Mouse (Mus musculus) kidney, postnatal 10 days (tissue): ENCODE measurements around the gene Aox3.
A peak's percentile ranks its signal among the peaks of the same experiment; 100 is the strongest.

Experiments used
- DNase-seq: peaks from one replicate; pipeline ENCODE4 v3.0.0; 2021; ENCODE audit warnings: mixed read lengths

Aox3 gene

DNA sequence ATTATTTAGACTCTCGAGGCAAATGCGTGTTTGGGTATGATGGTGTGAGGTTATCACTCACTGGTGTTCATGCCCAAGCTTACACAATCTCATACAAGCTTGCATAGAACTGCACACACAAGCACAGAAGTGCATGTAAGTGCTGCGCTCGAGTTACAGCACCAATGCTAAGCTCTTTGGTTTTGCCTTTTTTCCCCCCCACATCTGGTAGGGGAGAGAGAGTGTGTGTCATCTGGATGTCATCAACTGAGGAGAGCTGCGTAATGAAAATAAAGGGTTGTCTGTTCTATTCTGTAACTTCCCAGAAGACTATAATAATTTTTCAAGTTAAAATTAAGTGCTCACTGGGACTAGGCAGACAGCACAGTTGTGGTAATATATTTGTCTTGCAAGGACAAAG, 100.9 kb downstream of the Aox3 start:
- no peak for DNase-seq

DNA sequence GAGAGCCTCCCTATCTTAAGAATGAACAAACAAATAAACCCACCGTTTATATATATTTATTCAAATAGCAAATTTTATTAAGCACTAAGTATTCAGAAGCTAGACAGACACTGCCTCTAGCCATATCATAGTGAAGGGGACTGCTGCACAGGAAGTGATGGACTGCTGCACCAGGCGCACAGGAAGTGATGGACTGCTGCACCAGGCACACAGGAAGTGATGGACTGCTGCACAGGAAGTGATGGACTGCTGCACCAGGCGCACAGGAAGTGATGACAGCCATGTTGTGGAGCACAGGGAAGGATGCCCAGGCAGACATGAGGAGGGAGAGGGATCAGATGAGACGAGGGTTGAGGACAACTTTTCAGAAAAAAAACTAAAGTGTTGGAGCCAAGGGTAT, 102.4 kb downstream of the Aox3 start:
- DNase-seq = no peak

DNA sequence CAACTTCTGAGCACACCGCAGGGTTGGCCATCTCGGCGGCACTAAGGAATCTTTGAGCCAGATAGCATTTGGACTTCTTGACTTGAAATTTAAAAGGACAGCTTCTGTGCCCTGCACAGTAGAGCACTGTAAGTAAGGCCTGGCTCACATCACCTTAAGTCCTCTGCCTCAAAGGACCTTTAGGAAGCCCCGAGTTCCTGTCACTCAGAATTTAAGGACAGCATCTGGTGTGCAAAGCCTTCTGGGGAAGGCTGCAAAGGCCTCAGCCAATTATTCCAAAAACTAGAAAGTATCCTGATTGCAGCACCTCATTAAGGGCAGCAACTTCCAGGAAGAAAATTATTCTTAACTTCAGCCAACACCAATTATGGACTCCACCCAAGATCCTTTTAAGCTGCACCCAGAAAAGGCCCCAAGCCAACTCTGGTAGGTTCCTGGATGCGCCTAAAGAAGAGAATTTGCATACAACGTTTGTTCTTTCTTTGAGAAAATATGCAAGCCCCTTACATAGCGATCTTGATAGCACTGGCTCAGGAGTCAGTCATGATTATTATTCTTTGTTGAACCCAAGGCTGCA, 103.1 kb downstream of the Aox3 start:
- no peak for DNase-seq

DNA sequence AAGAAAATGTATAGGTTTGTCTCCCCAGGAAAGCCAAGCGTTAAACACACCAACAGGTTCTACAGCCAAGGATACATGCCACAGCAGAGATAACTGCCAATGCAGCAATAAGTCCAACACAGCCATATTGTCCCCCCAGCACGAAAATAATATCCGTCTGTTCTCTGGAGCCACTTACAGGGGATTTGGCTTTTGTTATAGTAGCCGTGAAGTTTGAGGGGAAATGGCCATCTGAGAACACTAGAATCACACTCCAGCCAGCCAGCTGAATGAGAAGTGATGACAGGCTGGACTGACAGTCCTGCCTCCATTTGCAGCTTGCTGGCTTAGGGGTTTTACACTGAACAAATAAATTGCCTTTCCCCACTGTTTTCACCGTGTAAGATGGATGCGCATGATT, 108.1 kb downstream of the Aox3 start:
- no peak for DNase-seq

DNA sequence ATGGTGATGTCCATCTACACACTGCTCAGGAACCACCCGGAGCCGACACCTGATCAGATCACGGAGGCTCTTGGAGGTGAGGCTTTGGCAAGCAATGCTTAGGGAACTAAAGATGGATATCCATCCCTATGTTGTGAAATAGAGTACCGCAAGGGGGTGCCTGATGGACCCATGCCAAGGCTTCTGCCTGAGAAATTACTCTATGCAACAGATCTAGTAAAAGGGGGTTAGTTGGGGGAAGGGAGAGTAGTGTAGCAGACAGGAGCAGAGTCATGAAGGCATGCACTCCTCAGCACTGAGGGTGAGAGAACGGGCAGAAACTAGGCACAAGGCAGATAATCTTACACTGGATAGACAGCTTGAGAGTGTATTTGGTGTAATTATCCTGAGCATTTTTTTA, 108.9 kb downstream of the Aox3 start:
- DNase-seq = no peak

DNA sequence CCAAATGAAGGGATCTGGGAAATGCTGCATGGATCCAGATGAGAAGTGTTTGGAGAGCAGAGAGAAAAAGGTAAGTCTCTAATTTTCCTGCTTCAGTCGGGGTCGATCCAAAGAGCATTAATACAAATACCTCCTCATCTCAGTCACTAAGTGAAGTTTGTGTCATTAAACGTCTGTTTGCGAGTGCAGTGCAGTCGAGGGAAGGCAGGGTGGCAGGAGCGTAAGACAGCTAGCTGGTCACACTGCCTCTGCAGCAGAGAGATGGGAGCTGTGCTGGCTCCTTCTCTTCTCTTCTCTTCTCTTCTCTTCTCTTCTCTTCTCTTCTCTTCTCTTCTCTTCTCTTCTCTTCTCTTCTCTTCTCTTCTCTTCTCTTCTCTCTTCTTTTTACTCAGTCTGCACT, 115.2 kb downstream of the Aox3 start:
- DNase-seq = no peak

DNA sequence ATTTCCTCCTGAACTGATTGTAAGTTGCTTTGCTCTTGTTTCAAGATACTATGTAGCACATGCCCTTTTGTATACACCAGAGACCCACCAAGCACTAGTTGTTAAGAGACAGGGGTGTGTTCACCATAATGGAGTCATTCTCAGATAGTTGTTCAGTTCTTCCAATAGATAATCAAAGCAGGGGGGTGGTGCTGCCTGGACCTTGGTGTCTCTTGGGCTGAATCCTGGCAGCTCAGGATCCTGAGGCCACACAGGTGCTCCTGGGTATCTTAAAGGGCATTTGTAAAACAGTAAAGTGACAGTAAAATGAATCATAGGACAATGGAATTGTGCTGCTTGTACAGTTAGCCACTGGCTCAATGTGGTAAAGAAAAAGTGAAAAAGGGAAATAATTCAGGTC, 116.0 kb downstream of the Aox3 start:
- no peak for DNase-seq

DNA sequence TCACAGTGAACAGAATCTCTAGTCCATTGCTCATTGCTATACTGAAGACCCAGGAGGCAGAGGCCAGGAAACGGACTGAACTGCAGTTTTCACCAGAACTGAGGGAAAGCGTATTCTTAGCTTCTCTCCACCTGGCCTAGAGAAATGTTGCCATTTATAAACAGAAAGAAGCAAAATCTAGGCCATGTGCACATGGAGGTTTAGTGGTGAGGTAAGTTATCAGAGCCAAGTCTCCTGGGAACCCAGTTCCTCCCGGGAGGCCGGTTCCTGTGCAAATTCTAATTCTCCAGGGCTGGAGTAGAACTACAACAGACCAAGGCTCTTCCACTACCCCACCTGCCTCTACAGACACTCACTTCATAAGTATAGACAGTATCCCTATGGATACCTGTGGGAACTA, 116.8 kb downstream of the Aox3 start:
- no peak for DNase-seq

DNA sequence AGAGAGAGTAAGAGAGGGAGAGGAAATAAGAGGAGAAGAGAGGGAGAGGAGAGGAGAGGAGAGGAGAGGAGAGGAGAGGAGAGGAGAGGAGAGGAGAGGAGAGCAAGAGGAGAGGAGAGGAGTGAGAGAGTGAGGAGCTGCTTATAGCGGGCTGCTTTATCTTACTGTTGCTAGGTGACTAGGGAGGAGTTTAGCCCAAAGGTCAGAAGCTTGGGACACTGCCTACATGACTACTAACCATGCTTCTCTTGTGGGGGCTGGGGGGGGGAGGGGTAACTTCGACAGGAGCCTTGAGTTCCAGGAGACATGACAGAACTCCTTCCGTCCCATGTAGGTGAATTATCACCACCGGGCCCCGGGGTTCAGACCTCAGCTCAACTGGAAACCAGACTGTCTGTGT, 117.6 kb downstream of the Aox3 start:
- DNase-seq = no peak

DNA sequence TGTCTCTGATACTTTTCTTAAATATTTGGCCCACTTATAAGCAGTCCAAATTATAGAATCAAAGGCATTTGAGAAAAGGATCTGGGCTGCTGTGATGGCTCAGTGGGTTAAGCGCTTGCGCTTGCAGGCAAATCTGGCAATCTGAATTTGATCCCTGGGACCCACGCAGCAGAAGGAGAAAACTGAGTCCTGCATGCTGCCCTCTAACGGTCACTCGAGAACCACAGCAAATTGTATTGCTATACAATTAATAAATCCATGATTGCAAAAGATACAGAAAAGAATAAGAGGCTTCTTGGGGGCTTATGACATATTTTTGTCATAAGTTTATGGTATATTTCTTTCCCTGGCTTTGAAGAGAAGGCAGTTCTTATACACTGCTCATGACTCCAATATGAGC, 122.5 kb downstream of the Aox3 start:
- DNase-seq = no peak

DNA sequence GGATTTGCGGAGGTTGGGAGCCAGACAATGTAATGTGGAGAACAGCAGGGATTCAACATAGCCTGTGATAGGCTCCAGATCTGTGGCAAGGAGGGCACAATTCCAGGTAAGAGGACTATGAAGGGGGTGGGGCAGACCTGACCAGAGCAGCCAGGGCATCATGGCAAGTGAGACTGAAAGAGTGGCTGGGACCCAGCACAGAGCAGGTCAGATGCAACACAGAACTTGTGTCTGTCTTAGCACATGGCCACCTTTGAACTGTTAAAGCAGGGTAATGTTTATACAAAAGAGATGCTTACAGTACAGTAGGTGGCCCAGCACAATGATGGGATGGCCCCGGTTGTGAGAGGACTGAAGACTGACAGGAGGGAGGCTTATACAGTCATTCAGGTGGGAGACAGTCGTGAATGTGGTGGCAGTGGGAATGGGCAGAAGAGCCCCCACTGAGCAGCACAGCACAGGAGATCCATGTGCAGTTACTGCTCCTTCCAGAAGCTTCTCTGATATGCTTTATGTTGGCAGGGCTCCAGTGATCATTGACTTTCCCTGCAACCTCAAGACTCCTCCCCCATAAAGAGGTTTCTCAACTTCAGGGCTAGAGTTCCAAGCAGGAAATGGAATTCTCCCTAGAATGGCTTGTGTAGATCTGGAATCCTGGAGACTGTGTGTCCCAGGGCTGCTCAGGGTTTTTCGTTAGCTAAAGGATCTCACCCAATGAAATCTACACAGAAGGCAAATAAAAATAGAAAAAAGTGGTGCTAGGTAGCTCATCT, 124.8 kb downstream of the Aox3 start:
- peak; percentile 26 for DNase-seq

DNA sequence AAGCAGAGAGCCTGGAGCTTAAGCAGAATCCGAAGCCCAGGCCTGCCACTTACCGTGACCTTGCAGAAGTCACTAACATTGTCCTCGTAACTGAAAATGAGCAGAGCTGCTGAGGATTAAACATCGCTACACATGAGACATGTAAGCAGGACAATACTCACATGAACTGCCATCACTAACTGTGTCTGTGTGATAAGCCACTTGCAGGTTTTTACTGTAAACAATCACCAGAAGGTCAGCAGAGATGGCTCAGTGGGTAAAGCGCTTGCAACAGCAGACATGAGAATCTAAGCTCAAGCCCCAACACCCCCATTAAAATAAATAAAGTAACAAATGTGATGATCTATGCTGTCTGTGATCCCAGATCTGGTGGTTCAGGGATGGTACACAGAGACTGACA, 125.5 kb downstream of the Aox3 start:
- DNase-seq = no peak

DNA sequence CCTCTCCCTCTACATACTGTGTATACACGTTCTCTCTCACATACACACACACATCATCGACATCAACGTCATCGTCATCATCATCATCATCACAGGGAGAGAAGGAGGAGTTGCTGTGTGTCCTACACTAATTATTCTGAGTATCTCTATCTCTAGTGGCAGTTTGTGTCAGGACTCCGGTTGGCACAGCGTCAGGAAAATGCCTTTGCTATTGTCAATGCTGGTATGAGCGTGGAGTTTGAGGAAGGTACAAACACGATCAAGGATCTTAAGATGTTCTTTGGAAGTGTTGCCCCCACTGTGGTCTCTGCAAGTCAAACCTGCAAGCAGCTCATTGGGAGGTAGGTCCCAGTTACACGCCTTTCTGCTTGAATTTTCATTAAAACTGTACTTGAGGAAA, 126.0 kb downstream of the Aox3 start:
- DNase-seq = no peak

DNA sequence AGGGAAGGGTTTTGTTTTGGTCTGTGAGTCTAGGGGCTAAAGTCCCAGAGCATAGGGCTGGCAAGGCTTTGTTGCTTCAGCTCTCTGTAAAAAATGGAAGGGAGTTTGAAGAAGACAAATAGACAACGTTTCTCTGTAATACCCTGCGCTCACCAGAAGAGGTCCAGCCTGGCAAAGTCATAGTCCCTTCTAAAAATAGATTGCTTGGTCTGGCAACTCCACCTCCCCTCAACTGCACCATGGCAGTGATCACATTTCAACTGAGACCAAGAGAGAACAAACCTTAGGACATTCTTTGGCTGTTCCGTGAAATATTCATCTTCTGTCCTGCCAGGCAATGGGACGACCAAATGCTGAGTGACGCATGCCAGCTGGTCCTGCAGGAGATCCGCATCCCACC, 127.4 kb downstream of the Aox3 start:
- no peak for DNase-seq

DNA sequence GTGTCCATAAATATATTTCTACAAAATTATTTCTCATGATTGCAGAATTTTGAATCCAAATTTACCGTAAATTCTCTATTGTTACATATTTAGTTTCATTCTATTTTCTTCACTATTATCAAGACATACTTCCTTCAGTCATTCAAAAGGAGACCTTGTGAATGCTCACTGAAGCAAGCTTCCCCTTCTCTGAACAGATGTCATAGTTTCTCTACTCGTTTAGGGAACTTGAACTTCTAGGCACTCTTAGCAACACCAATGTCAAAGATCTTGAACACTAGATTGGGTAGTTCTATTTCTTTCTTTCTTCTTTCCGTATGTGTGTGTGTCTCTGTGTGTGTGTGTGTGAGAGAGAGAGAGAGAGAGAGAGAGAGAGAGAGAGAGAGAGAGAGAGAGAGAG, 131.6 kb downstream of the Aox3 start:
- no peak for DNase-seq

DNA sequence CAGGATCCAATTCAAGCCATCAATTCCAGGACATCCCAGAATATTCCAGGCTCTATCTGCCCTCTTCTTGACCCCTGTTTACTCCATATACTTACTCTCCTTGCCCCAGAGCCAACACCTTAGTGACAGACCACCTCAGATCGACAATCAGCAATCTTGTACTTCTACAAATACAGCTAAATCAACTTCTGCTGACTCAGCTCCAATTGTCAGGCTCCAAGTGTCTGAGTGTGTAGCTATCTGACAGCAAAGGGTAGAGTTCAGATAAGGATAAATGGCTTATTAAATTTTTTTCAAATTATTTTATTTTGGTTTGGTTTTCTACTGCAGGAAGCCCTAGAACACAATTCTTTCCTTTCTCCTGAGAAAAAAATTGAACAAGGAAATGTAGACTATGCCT, 135.6 kb downstream of the Aox3 start:
- DNase-seq = no peak
